Mouse (Mus musculus): Measurements from ENCODE around the gene Cox5b.

Gene Cox5b

GRCm38 (mm10) chr1:36714311-36714710 is 23.1 kb downstream of the Cox5b start, which contains the start of gene Actr1b:
Actr1b (minus strand) TSS chr1:36714422.
- no peak for TF ChIP-seq GATA4 (IDR thresholded peaks at IDR 0.05; ENCODE audit: insufficient replicate concordance, low read length)

GRCm38 (mm10) chr1:36718786-36719185 is 27.5 kb downstream of the Cox5b start:
- no peak for TF ChIP-seq GATA4 (IDR thresholded peaks at IDR 0.05; ENCODE audit: insufficient replicate concordance, low read length)

GRCm38 (mm10) chr1:36723146-36724056 is 32.2 kb downstream of the Cox5b start:
- TF ChIP-seq GATA4 (IDR thresholded peaks at IDR 0.05; ENCODE audit: insufficient replicate concordance, low read length), result no peak

GRCm38 (mm10) chr1:36724057-36724431 is 32.8 kb downstream of the Cox5b start:
- no peak for TF ChIP-seq GATA4 (IDR thresholded peaks at IDR 0.05; ENCODE audit: insufficient replicate concordance, low read length)

- TF ChIP-seq GATA4 (IDR thresholded peaks at IDR 0.05; ENCODE audit: insufficient replicate concordance, low read length), result no peak
These were observed 46.1 kb downstream of the Cox5b start for GRCm38 (mm10) chr1:36737300-36737699.

- no peak for TF ChIP-seq GATA4 (IDR thresholded peaks at IDR 0.05; ENCODE audit: insufficient replicate concordance, low read length)
These were observed 48.0 kb downstream of the Cox5b start for GRCm38 (mm10) chr1:36739231-36739630.

GRCm38 (mm10) chr1:36743046-36743445 is 51.8 kb downstream of the Cox5b start:
- no peak for TF ChIP-seq GATA4 (IDR thresholded peaks at IDR 0.05; ENCODE audit: insufficient replicate concordance, low read length)
